Mouse (Mus musculus): Measurements from ENCODE around the gene Xylb.

The Xylb gene

DNA sequence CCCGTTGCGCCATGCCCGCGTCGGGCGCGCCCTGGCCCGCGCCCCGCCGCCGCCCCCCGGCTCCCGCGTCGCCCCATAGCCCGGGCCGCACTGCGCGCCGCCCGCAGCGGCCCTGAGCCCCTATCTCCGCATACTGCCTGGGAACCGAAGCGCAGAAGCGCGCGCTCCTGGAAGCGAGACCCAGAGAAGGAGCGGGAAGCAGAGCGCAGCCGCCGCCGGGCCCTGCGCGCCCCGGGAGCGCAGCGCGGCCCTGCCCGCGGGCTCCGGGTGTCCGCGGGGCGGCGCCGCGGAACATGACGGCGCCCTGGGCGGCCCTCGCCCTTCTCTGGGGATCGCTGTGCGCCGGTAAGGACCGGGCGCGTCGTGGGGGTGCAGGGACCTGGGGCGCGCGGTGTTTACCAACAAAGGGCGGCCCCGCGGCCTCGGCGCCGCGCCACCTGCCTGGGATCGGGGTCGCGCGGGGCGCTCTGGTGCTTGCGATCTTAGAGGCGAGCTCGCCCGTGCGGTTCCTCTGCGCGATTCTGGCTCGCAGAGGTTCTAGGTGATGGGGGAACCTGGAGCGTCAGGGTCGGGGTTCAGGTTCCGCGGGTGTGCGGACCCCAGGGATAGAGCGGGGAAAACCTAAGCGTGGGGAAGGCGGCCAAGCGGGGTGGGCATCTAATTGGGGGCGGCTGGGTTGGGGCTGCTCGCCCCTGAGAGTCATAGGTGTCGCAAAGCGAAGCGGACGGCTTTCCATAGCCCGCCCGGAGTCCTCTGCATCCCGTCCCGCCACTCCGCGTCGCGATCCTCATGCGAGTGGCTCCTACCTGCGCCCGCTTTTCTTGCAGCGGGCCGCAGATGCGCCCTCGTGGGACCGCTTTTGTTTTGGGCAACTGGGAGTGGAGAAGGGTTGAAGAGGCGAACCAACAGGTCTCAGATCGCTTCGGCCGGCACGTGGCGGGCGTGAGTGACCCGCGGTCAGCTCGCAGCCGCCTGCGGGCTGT is 45.4 kb downstream of the Xylb start:
- DNase-seq, result peak; percentile 22

DNA sequence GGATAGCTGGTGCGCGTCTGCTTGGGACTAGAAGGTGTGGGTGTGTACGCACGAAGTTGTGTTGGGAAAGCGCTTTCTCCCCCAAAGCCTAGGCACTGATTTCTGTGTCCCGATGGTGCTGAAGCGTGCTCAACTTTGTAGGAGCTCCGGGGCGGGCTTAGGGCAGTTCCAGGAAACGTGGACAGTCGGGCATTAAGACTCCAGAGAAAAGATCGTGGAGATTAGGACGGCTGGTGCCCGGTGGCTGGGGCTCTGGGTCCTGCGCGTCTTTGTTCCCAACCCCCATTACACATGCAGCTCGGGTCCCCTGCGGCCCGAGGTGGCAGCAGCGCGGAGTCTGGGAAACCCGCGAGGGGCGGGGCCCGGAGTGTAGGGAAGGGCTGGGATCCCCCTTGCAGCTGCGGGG is 46.1 kb downstream of the Xylb start:
- DNase-seq, result peak; percentile 36

DNA sequence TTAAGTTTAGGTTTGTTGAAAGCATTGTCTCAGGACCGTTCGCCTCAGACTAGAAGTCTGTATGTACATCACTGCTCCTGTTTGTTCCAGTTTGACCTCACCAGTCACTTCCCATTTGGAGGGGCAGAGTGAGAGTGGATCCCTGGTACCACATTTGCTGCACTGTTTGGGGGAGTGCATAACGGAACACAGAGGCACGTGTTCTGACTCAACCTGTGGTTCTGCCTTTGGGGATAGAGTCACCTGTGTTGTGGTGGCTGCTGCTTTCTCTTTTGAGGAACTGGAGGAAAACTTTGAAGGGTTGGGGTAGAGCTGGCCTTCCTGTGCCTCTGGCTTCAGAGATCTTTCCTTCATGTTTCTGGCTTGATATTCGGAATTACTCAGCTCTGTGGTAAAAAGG is 46.9 kb downstream of the Xylb start:
- DNase-seq, result no peak

DNA sequence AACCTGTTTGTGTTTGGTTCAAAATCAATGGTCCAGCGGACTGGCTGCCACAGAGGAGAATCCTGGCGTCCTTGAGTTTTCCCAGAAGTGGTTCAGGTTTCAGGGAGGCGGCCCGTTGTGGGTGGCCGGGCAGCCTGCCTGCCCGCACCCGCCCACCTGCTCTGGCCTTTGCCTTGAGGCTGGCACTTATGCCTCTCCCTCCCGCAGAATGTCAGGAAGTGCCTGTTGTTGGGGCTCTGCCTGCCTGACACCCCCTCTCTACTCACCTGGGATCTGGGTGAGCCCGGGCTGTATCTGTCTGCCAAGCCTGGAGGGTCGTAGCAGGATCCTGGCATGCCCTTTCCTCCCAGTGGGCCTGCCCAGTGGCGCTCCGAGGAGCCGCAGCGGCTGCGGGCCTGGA is 50.7 kb downstream of the Xylb start:
- no peak for DNase-seq

DNA sequence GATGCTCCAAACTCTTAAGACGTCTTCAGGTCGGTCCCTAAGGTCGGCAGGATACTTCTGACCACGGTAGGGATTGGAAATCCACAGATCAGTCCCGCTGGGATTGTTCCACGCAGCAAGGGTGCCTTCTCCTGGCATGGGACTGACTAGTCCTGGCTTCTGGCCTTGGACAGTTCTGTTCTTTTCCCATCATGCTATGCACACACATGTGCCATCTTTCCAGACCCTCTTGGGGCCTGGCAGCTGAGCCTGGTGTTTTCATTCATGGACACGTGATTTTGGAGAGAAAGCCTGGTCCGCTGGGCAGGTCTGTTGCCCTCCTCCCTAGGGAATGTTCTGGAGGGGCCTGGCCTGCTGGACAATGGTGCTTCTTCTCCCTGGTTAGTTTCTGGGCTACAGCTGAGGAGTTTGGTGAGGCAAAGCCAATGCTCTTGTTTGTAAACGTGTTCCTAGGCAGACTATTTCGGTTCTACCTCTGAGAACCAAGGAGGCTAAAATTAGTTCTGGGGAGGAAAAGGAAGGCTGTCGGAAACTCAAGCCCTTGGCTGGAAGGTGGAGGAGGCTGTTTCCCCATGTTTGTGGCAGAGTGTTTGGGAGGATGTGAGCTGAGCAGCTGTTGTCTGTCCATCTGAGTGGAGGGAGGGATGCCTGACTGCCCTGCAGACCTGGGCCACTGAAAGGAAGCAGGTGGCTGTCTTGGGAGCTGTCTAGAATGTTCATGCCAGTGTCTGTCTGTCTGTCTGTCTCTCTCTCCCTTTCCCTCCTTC is 51.9 kb downstream of the Xylb start:
- DNase-seq, result no peak

DNA sequence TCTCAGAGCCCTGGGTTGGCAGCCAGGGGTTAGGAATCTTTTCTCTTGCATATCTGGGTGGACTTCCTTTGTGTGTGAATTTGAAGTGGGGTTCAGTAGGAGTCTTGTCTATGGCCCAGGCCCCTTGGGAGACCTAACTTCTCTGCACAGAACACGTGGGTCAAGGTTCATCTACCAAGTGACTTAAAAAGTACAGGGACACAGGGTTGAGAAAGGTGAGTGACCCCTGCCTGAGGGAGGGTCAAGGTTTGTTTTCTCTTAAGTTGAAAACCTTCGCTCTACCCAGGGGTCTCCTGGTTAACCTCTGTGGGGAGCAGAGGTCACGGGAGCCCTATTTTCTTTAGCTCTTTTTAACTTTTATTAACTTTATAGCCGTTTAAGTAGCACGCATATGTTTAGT is 52.7 kb downstream of the Xylb start:
- no peak for DNase-seq

DNA sequence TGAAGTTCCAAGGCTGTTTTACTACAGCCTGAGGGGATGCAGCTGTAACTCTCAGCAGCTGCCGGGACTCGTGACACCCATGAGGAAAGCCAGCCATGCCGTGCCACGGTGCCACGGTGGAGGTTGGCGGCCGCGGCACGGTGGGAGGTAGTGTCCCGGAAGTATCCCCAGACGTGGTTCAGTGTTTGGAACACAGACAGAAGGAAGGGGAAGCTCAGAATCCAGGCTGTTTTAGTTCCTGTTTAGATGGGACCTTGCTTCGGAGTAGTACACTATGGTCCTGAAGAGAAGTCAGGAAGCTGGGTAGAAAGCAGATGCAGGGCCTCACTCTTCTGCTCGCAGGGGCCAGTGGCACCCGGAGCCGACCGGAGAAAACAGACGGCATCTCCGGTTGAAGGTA is 60.8 kb downstream of the Xylb start:
- DNase-seq, result no peak

DNA sequence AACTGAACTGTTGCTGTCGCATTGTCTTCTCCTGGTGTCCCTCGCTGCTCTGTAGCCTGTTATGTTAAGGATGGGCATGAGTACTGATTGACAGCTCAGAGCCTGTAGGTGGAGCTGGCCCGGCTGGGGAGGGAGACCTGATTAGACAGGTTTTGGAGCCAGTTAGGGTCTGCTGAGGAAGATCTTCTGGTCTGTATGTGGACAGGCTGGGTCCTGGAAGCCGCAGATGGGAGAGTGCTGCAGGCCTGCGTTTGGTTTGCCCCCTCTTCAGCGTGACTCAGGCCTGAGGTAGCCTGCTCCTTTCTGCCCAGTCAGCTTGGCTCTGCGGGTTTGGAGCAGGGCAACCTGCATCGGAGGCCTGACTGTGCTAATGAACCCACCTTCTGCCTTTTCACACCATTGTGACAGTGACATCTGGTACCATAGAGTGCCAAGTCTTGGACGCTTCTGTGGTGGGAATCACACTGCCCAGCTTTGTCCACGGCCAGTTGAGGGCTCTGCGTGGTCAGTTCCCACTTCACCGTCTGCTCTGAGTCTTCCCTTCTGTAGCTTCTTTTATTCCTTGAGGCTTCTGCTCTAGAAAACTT is 62.8 kb downstream of the Xylb start:
- no peak for DNase-seq

DNA sequence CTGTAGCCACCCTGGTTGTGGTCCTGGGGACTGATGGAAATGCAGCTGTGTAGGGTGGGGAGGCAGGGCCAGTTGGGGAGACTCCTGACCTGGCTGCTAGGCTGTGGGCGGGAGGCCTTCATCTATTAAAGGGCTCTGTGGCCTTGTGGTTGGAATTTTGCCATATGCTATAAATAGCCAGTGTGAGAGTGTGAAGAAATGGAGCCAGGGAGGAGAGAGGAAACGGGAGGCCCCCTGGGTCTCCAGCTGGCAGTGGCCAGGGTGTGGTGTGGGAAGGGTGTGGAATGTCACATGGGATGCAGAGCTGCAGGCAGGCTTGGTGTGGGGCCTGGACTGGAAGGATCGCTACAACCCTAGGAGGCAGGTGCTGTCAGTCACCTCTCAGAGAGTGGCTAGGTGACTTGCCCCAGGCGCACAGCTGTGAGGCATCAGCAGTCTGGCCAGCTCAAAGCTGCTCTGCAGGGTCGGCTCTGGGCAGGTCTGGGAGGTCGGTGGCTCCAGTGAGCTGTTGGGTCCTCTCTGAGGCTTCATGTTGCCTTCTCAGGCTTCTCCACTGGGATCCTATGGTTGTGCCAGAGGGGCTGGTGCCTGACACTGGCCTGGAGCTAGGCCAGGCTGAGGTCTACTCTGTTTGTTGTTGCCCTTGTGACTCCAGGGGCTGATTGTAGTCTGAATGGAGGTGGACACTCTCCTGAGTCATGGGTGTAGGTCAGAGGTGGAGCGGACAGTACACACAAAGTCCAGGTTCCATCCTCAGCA is 68.2 kb downstream of the Xylb start:
- DNase-seq, result peak; percentile 27

DNA sequence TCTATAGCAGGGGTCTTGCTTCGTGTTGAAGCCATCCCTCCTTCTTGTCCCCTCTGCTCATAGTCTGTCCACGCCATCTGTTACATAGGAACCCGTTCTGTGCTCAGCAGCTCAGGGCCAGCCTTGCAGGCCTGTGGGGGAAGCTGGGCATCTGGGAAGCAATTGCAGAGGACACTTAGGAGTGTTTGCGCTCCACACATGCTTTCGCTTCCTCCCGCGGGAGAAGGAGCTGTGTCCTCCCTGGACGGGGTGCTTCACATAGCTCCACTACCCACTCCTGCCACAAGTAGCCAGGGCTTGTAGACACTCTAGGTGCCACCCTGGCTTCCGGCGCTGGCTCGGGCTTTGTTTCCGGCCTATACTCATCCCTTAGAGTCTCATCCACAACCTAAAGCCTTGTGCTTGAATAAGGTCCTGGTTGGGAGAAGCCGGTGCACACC is 68.8 kb downstream of the Xylb start:
- DNase-seq, result no peak

DNA sequence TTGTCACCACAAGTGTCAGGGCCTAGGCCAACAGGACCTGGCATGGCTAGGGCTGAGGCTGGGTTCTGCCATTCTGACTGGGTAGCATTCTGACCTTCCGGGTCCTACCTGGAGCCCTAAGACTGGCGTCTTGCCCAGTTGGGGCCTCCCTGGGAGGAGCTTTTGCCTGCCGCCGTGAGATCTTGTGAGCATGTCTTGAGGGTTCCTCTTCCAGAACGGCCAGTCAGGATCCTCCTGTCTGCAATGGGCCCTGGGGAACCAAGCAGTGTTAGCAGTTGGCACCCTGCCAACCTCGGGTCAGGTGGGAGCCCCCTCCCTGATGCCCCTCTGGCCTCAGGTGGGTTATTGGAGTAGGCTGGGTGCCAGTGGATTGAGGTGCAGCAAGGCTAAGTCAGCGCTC is 69.3 kb downstream of the Xylb start:
- no peak for DNase-seq

DNA sequence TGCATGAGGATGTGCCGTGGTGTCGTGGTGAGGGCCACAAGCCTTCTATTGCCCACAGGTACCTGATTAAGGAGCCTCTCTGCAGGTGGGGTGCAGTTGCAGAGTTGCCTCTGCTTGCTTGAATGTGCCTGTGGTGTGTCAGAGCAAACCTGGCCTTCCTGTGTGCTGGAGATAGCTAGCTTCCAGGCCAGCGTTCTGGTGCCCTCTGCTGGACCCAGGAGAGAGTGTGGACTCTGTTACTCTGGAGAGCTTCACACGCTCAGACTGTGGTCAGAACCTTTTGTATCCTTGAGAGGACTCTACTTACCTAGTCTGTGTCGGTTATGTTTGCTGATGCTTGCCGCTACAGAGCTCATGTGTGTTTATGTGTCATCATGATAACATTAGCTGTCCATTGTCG is 73.1 kb downstream of the Xylb start:
- DNase-seq, result peak; percentile 72

DNA sequence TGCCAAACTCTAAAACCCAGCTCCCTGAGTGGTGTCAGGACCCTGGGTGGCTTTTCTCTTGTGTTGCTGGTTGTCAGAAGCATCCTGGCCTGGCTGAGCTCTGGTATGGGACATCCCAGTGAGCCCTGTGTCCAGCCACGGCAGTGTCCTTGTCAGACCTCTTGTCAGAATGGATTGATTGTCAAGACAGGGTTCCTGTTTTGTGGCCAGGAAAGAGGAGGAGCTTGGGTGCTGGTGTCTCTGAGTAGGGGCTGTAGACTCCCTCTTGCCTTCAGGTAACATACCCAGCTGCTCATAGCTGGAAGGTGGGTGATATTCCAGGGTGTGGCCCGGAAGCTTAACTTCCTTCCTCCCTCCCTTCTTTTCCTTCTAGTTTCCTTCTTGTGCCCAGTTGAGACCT is 78.7 kb downstream of the Xylb start:
- DNase-seq, result no peak

DNA sequence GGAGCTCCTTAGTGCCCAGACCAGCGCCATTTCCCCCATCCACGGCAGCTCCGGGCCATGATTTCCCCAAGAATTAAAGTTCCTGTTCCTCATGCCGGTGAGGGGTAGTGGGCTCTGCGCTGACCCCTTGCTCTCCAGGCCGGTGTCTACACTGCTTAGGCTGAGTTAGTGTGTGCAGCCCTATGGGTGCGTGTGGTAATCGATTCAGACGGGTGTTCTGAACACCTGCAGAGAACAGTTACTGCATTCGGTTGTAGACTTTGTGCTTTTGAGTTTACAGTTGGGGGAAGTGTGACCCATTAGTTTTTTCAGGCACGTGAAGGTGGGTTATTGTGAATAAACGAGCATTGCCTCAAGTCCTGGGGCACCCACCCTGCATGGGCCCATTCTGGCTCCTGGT is 80.9 kb downstream of the Xylb start:
- DNase-seq, result no peak

DNA sequence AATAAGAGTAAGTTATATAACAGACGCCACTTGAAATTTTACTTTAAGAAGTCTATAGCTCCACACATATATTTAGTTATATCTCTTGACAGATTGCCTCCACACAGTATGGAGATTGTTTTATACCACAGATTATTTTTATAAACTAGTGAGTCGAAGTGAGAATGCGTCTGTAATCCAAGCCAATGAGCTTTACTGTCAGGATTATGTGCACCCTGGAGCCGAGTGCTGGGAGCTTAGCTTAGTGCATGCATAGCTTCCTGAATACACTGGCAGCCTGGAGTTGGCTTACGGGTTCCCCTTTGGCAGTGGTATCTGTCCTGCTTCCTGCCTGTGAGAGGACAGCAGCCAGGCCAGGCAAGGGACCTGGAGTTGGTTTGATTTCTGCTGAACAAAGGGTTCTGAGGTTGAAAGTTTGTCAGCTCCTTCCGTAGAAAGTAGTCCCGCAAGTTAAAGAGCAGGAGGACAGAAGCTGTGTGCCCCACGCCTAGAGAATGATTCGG is 81.4 kb downstream of the Xylb start:
- no peak for DNase-seq
